Mouse (Mus musculus): Measurements from ENCODE around the gene Akr7a5. TPM values are rescaled to one million over a fixed set of nuclear protein-coding genes. Genes with fewer than 3 reads are reported as not detected.
A peak's percentile ranks its signal among the peaks of the same experiment; 100 is the strongest.

Gene Akr7a5
- total RNA-seq (2022): 10 to 100 TPM; 25.5 to 34.0 (median 30.5) TPM

- peak; percentile 91 to 98 for DNase-seq (ENCODE audit: low spot score in 2 of 2)
Observed at GRCm38 (mm10) chr4:139310171-139310898, at the start of gene Akr7a5, which contains the start of gene Pqlc2. TSS of gene Akr7a5 (plus strand) at chr4:139310744. TSS of gene Pqlc2 (minus strand) at chr4:139310708.

GRCm38 (mm10) chr4:139262981-139263380 lies 47.6 kb upstream of the Akr7a5 start:
- DNase-seq (ENCODE audit: low spot score in 2 of 2): no peak

DNA sequence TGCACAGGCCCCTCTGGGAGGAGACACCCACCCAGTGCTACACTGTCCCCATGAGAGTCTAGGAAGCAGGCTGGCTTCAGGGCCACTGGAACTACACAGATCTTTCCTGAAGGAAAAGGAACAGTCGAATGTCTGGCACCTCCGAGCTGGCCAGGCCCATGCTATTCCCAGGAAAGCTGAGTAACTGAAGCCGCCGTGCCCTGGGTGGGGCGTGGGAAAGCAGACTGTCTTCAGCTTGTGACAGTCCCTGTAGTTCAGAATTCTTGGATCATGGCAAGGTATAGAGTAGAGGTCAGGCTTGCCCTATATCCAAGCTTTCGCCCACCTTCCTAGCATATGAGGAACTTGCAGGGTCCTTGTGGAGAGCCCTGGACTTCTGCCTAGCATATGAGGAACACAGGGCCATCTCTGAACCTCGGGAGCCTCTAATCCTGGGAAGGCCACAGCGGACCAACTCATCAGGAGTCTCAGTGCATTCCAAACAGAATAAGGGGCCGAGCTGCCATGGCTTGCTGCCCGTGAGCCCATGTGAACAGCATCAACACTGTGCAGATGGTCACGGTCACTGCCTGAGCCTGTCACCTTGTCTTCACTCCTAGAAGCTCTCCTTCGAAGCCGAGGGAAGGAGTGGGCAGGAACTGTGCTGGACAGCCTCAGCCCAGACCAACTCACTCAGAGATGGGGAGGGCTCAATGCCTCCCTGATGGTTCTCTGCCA lies 44.6 kb upstream of the Akr7a5 start:
- no peak for DNase-seq (ENCODE audit: low spot score in 2 of 2)

DNA sequence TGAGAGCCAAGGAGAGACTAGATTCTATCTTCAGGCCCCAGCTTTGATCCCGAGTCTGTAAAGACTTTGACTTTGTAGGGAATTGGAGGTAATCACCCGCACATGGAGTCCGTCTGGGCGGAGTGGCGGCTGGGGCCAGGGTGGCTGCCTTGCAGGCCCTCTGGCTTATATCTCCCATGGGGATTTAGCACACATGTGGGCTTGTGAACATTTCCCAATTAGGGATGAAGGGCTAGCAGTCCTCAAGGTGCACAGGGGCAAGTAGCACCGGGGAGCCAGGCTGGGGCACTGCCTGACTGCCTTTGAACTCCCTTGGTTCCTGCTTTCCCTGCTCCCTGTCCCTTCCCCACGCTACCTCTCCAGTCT lies 44.1 kb upstream of the Akr7a5 start:
- no peak for DNase-seq (ENCODE audit: low spot score in 2 of 2)

DNA sequence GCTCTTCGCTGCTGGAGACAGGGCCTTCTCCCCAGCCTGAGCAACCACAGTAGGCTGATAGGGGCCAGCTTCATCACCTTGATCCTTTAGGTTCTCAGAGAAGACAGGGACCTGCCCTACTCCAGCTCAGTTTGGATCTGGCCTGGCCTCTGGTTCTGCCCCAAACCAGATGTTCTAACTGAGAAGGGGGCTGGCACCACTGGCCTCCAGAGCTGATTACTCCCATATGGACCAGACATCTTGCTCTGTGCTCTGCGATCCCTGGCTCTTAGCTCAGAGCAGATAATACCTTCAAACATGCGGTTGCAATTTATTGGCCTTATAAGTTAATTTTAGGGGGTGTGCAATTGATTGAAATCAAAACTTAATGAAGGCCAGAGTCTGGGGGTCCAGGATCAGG lies 43.2 kb upstream of the Akr7a5 start:
- DNase-seq (ENCODE audit: low spot score in 2 of 2): no peak

- no peak for DNase-seq (ENCODE audit: low spot score in 2 of 2)
Observed at GRCm38 (mm10) chr4:139268242-139268641, 42.3 kb upstream of the Akr7a5 start.

- no peak for DNase-seq (ENCODE audit: low spot score in 2 of 2)
Observed at GRCm38 (mm10) chr4:139270168-139270567, 40.4 kb upstream of the Akr7a5 start.

DNA sequence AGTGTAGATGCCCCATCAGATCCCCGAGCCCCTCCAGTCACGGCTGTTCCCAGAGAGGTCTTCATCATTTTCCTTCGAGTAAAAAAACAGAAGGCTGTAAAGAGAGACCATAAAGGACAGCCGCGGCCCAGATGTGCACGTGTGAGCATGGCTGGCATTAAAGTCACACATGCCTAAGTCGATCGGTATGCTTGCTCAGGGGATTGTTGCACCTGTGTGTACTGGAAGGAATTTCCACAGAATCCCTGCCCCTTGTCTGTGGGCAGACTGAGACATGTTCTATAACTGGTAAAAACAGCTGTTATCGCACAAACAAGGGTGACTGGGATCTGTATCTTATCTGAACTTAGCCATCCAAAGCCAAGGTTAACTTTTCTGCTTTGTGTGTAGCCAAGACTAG lies 39.0 kb upstream of the Akr7a5 start:
- DNase-seq (ENCODE audit: low spot score in 2 of 2): no peak

- no peak for DNase-seq (ENCODE audit: low spot score in 2 of 2)
Observed at GRCm38 (mm10) chr4:139272951-139273680, 37.4 kb upstream of the Akr7a5 start.

DNA sequence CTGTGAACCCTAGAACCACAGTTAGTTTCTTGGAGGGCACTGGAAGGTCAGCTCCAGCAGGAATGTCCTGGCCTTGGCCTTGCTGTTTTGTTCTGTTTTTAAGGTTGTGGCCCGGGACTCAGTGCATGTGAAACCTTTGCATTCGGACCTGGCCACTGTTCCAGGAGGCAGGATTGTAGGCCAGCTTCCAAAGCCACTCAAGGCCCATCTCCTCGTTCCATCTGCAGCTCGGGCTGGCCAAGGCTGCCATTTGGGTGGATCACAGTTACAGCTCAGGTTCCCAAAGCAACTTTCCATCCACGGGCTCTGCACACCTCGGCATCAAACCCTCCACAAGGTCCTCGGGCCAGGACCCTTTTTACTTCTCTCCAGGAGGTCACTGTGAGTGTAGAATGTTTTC lies 36.0 kb upstream of the Akr7a5 start:
- DNase-seq (ENCODE audit: low spot score in 2 of 2): no peak

DNA sequence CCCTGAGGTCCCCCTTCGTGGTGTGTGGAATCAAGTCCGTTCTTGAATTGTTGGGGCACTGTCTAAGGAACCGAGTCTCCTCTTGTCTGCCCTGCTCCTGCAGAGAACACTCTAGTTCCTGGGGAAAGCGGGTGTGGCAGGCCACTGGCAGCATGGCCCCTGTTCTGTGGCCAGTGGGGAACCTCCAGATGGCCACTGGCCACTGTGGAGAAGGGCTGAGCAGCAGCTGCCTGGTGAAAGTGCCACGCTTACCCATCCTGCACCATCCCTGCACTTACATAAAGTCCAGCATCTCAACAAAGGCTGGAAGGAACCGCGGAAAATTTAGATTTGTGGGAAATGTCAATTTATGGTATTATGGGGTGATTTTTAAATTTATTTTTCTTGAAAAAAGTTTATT lies 34.1 kb upstream of the Akr7a5 start:
- DNase-seq (ENCODE audit: low spot score in 2 of 2): no peak

- no peak for DNase-seq (ENCODE audit: low spot score in 2 of 2)
Observed at GRCm38 (mm10) chr4:139280530-139280929, 30.0 kb upstream of the Akr7a5 start.

DNA sequence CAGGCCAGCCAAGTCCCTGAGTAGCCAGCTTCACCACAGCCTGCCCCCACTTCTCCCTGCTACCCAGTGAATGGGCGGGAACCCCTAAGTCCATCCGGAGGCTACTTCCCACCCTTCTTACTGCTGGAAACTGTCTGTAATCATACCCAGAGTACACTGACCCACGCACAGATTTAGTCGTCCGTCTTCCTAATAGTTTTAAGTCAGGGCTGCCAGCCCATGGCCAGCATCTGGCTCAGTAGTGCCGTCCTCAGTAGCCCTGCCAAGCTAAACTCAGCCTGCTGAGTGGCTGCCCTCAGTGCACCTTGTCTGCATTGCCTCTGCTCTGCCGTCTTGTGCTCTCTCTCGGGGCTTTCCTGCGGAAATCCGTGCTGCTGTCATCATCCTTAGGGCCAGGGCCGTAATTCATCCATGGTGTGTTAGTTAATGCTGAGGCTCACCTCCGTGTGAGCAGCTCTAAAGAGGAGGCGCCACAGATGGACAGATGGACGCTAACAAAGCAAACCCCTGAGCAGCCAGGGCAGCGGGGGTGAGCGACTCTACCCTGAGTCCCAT lies 28.7 kb upstream of the Akr7a5 start:
- DNase-seq (ENCODE audit: low spot score in 2 of 2): no peak

DNA sequence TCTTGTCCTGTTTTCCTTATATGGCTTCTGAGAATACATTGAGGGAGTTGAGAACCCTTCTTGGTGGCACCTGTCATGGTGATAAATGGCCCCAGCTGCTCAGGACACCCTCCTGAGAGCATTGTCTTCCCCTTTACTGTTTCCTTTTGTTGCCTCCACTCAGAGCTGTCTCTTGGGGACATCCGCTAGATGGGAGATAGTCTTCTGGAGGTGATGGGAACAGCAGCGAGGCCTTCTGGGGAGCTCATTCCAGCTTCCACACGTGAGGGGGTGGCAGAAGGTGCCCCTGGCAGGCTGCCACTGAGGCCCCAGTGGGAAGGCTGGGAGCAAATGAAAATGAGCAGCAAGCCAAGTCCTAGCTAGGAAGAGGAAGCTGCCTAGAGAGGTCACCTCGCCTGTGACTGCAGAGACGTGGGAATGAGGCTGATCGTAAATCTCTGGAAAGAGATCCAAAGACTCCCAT lies 27.6 kb upstream of the Akr7a5 start:
- DNase-seq (ENCODE audit: low spot score in 2 of 2): no peak

GRCm38 (mm10) chr4:139284877-139285276 lies 25.7 kb upstream of the Akr7a5 start:
- DNase-seq (ENCODE audit: low spot score in 2 of 2): no peak

- no peak for DNase-seq (ENCODE audit: low spot score in 2 of 2)
Observed at GRCm38 (mm10) chr4:139286234-139286633, 24.3 kb upstream of the Akr7a5 start.

GRCm38 (mm10) chr4:139287122-139287863 lies 23.3 kb upstream of the Akr7a5 start:
- DNase-seq (ENCODE audit: low spot score in 2 of 2): peak; percentile 77 to 88

DNA sequence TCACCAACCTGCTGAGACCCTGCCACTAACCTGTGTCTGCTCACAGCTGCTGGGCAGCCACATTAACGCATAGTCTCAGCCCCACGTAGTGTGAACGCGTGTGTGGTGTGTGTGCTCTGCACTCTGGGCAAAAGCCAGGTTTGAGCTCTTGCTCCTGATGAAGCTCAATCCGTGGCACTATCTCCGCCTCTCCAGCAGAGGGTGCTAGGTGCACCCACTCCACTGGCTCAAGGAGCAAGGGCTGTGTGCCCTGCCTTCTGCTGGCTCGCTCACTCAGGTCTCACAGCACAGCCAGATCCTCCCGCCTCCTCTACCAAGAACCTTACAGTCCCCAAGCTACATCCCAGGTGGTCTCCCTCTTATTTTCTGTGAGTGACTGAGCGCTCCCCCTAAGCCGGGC lies 21.5 kb upstream of the Akr7a5 start:
- DNase-seq (ENCODE audit: low spot score in 2 of 2): peak; percentile 59 to 64

DNA sequence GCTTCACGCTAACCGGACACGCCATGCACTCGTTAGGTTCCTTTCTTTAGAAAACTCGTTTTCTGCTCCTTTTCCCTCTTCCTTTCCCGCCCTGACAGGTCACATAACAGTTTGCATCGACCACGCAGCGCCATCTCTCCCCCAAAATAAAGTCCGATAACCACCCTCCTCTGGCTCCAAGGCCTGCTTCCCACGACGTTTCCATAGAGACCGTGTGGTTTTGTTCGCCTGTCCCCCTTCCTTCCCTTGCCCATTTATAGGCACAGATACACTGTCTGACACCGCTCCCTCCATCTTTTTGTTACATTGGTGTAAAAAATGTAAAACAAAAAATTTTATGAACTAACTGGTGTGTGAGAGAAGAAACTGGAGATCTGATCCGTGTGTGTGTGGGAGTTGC lies 19.4 kb upstream of the Akr7a5 start:
- no peak for DNase-seq (ENCODE audit: low spot score in 2 of 2)

DNA sequence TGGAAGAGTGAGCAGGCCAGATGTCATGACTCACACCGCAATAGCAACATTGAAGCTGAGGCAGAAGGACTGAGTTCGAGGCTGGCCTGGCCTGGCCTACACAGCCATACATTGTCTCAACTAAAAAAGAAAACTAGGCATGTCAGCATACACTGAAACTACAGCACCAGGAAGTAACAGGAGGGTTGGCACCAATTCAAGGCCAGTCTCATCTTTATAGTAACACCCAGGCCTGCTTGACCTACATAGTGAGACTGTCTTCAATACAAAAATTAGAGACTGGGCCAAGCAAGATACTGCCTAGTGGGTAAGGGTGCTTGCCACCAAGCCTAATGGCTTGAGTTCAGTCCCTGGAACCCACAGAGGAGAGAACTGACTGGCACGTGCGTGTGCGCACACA lies 18.5 kb upstream of the Akr7a5 start:
- DNase-seq (ENCODE audit: low spot score in 2 of 2): no peak

DNA sequence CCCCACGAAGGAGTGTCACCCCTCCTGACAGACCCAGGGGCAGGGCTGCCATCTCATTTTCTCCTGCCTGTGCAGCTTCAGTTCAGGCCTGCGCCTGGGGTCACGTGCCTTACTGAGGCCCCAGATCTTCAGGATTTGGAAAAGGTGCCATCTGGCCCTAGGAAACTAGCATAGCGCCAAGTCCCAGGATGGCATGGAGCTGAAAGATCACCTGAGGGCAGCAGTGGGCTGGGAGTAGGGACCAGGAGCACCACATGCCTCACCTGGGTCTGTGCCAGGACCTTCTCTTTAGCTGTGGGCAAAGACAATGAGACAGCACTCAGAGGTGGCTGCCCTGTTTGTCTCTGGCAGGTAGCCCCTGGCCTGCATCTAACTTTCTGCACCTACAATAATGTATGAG lies 13.0 kb upstream of the Akr7a5 start:
- DNase-seq (ENCODE audit: low spot score in 2 of 2): no peak
